Mouse (Mus musculus): ENCODE data around the gene Psd.

DNA sequence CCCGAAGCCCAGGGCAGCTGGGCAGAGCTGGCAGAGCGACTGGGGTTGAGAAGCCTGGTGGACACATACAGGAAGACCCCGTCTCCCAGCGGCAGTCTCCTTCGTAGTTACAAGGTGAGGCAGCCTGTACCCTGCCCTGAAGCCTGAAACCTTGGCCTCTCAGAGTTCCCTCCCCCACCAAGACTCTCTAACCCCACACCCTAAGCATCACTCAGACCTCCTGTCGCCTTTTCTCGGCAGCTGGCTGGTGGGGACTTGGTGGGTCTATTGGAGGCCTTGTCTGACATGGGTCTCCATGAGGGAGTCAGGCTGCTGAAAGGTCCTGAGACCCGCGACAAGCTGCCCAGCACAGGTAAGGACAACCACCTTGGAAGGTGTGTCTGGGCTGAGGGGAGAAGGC lies 15.6 kb downstream of the Psd start:
- TF ChIP-seq CTCF (IDR thresholded peaks at IDR 0.05; ENCODE audit: borderline replicate concordance, extremely low read depth, insufficient read depth, insufficient read length) (no peak), POLR2A (IDR thresholded peaks at IDR 0.05; ENCODE audit: borderline replicate concordance, extremely low read depth, insufficient read depth, insufficient read length, poor library complexity, severe bottlenecking) (no peak)
